Mouse (Mus musculus) ovary, adult 2 months (tissue): ENCODE data around the gene Usf3. TPM values are rescaled to one million over a fixed set of nuclear protein-coding genes. Genes with fewer than 3 reads are reported as not detected.

Experiments
- polyA plus RNA-seq: library from polyadenylated mRNA; depleted of rRNA; stranded (reverse); fragments of >200 nt; gene quantifications from 2 replicates; pipeline ENCODE4 v1.2.3, GENCODE M21; 2012; rRNA removed

Gene Usf3
- 4.9 and 6.6 TPM in 2 replicates for polyA plus RNA-seq

DNA sequence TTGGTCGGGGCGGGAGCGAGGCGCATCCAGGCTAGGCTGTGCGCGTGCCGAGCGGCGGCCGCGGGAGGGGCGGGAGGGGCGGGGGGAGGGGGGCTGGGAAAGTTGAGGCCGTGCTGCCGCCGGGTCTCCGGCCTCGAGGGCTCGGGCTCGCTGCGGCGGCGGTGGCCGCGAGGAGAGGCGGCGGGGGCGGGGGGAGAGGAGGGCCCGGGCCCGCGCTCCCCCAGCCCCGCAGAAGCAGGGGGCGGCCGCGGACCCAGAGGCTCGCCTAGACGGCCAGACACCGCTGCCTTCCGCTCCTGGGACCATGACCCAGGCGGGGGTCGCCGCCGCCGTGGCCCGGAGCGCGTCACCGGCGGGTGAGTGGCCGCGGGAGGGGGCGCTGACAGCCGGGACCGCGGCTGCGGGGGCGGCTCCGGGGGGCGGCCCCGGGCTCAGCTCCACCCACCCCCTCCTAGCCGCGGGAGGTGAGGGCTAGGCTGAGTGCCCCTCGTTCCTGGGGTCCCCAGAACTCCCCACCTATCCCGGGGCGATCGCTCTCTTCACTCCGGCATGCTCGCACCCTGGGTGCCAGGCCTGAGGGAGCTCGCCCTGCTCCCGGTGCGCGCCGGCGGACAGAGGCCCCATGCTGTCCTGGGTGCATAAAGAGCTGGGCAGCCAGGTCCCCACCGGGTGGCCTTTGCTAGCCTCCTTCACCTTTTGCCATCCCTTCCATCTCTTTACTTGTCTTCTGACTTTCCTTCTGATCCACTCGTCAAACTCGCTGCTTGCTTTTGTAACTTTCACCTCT lies at the start of gene Usf3:
Gene Usf3, plus strand, starts transcription at position 92 of the 787 bp plus-strand sequence.

DNA sequence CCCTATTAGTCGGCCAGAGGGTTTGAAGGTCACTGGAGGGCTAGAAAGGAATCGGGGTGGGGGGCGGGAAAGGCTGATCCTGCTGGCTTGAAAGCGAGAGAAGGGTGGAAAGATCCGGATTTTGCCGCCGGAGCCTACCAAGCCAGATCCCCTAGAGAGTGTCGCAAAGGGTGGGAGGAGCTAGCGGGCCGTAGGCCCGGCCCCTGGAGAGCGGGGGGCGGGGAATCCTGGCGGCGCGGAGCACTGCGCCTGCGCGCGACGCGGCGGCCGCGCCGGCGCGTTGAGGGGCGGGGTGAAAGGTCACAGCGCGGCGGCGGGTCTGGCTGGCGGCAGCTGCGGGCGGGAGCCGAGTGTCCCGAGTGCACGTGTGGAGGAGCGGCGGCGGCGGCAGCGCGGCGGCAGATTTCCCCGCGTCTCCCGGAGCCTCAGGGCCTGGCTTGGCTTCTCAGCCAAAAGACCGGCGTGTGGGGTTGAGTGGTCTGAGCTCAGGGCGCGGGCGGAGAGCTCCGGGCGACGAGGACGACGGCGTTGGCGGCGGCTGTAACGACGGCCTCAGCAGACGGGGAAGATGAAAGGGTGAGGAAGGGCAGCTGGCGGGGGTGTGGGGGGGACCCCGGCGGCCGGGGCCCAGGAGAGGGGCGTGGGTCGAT lies 33.4 kb upstream of the Usf3 start, which contains the start of the genes Atp6v1a and Naa50:
Gene Atp6v1a, minus strand, starts transcription at position 170 of the 650 bp plus-strand sequence.
Gene Naa50, plus strand, starts transcription at position 295 of the 650 bp plus-strand sequence.

Other genes starting within 250 kb of the Usf3 start
- 24.2 and 25.9 TPM in 2 replicates for gene Qtrt2, start 246.4 kb upstream of the Usf3 start, polyA plus RNA-seq
- 3.8 and 4.5 TPM in 2 replicates for gene Zdhhc23, start 193.5 kb upstream of the Usf3 start, polyA plus RNA-seq
- 0.38 and 0.43 TPM in 2 replicates for gene Gramd1c, start 109.9 kb upstream of the Usf3 start, polyA plus RNA-seq
- 13.9 and 16.2 TPM in 2 replicates for gene Atp6v1a, start 33.5 kb upstream of the Usf3 start, polyA plus RNA-seq
- gene Naa50, start 33.4 kb upstream of the Usf3 start, polyA plus RNA-seq = 15.2 and 32.0 TPM in 2 replicates
- 0.73 and 0.77 TPM in 2 replicates for gene Sidt1, start 159.9 kb downstream of the Usf3 start, polyA plus RNA-seq
- 14.3 and 15.9 TPM in 2 replicates for gene Spice1, start 173.9 kb downstream of the Usf3 start, polyA plus RNA-seq
- 1.2 and 1.4 TPM in 2 replicates for gene Cfap44, start 221.6 kb downstream of the Usf3 start, polyA plus RNA-seq